Mouse (Mus musculus) right cerebral cortex, adult 2 months (tissue): ENCODE measurements around the gene Tshr.
"Not testable (repeated sequence)": the region's sequence is repeated elsewhere in the genome, so short reads cannot be mapped to it uniquely, and the experiment has no call there.

Source experiments
- DNase-seq, 2 experiments: peaks; one replicate each; pipeline ENCODE4 v3.0.0; 2021 to 2022; ENCODE audit warnings: low spot score in 2 of 2

The Tshr gene

DNA sequence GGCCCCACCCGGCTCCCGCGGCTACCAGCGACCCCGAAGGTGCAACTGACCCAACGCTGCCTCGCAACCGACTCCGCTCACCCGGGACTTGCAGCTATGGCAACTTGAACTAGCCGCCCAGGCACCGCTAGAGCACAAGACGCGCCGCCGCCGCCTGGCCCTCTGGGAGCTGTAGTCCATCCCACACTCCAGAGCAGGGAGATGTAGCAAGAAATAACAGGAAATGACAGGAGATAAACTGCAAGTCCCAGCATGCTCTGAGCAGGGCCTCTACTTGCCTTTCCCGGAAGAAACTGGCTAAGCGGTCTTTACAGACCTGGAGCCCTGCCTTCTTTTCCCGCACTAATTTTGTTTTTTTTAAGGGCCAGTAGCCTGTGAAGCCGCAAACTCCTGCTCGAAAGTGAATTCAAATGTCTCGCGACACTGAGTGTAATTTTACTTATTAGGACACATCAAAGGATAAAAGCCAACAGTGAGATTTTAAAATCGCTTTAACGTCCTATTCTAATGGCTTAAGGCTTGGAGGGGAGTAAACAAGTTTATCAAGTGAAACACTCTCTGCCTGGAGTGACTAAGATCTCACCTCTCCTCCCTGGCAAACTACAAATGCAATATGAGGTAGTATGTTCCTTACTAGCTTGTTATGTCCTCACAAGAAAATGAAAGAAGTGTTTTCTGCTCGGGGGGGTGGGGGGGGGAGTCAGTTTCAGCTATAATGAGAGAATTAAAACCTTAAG is at the start of gene Tshr, which contains the start of gene Cep128:
Gene Tshr (plus strand): TSS at position 283 of the 737 bp plus-strand sequence.
Gene Cep128 (minus strand): TSS at position 129 of the 737 bp plus-strand sequence.
- DNase-seq = peak; percentile 94 to 95

DNA sequence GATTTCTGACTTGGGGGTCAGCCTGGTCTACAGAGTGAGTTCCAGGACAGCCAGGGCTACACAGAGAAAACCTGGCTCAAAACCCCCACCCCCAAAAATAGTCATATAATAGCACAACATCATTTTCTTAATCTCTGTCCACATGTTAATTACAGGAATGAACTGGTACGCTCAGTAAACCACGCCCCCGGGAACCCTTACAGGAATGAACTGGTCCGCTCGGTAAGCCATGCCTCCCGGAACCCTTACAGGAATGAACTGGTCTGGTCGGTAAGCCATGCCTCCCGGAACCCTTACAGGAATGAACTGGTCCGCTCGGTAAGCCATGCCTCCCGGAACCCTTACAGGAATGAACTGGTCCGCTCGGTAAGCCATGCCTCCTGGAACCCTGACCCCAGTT is 45.7 kb upstream of the Tshr start:
- DNase-seq = not testable (repeated sequence)

DNA sequence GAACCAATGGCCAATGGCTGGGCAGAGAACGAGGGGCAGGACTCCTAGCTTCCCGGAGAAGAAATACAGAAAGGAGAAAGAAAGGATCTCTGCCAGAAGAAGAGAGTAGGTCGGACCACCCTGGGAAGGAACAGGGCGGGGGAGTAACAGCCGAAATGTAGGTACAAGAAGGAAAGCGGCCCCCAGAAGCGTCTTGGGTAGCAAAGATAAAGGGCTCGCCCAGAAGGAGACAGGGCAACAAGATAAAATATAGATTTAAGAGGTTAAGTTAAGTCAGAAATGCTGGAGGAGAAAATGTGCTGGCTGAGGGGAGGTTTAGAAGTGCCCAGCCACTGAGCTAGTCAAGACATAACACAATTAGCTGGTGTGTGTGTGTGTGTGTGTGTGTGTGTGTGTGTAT is 30.6 kb upstream of the Tshr start:
- DNase-seq = no peak

DNA sequence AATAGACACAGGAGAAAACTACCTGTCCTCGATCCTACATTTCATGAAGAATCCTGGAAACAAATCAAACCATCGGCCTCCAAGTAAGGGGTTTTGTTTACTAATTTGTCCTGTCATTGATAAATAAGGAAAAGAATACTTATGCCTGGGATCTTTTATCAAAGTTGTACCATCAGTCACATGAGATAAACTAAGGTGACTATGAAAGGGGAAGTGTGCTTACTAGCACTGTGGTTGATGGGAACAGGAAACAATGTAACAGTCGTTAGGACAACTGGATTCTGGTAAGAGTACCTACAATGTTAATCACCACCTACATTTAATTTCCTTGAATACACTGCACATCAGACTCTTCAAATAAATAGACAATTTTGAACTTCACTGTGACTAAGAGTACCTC is 15.2 kb upstream of the Tshr start:
- no peak for DNase-seq

DNA sequence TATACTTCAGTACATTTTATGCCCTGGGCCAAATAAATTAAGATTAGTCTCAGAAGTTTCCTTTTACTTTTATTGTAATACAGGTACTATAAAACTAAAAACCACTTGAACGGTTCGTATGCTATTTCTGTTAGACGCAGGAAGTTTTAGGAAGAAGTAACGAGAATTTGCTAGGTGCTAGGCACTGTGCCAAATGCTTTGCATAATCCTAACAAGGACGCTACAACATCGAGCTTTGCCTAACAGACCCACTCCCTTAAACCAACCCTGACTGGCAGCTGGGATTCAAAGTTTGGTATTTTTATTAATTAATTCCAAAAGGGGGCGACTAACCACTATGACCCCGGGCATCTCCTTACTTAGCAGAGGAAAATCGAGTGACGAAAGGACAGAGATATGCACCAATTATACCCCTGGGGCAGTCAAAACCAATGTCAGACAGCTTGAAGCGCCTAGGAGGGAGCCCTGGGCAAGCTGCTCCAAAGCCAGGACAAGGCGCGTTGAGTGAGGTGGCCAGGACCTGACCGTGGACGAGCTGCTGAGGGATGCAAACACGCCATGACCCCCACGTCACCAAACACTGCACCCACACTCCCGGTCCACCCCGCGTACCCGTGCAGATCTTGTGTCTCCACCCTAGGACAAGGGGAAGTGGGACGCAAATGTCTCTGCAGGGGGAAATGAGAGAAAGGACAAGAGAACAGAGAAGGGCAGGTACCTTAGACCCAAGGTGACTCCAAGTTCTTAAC is 673 bp upstream of the Tshr start:
- no peak for DNase-seq

DNA sequence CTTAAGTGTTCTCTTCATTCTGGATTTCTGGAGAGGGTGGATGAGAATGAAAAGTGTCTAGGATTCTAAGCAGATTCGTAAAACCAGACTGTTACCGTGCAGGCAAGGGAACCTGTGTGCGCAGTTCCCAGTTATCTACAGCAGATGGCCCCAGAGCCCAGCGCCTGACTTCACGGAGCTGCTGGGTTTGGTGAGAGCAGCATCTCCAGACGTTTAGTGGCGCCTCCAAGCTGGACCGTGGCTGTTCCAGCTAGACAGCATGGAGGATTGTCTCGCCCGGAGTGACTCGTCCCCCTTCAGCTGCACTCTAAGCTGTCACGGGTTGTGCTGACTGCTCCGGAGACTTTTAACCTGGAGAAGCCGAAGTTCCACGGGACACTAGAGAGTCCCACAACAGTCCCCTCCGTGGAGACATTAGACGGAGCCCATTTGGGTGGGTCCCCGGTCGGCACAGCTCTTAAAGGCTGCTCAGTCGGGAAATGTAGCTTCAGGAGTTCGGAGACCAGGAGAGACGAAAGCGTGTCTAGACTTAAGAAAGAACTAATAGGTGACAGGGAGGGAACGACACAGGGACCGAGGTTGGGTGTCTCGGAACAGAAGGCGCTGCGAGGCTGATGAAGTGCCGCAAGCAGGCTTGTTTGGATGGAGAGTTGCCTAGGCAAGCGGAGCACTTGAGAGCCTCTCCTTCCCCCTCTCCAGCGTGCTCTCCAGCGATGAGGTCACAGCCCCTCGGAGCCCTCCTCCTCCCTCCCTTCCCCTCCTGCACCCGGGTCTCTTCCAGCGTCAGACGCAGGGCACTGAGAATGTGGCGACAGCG is 16.1 kb downstream of the Tshr start:
- peak; percentile 87 to 88 for DNase-seq

DNA sequence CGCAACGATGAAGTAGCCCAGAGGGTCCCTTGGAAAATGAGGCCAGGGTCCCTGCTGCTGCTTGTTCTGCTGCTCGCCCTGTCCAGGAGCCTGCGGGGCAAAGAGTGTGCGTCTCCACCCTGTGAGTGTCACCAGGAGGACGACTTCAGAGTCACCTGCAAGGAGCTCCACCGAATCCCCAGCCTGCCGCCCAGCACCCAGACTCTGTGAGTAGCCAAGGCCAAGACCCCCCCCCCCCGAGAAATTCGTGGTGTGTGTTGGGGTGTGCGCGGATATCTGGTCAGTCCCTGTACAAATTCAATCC is 16.6 kb downstream of the Tshr start:
- no peak for DNase-seq

DNA sequence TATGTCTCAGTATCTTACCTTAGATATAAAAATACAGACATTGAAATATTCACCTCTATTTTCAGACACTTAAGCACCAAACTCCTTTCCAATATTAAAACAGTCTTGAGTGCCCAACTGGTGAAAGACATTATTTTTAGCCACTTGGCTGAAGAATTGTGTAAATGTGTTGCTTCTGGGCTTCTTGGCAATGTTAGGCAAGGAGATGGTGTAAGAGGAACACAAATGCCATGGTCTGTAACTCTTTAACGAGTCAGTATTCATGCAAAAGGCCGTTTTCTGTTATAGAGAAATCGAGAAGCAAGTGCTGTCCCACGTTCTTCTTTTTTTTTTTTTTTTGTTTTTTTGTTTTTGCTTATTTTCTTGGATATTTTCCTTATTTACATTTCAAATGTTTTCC is 25.9 kb downstream of the Tshr start:
- DNase-seq = no peak

DNA sequence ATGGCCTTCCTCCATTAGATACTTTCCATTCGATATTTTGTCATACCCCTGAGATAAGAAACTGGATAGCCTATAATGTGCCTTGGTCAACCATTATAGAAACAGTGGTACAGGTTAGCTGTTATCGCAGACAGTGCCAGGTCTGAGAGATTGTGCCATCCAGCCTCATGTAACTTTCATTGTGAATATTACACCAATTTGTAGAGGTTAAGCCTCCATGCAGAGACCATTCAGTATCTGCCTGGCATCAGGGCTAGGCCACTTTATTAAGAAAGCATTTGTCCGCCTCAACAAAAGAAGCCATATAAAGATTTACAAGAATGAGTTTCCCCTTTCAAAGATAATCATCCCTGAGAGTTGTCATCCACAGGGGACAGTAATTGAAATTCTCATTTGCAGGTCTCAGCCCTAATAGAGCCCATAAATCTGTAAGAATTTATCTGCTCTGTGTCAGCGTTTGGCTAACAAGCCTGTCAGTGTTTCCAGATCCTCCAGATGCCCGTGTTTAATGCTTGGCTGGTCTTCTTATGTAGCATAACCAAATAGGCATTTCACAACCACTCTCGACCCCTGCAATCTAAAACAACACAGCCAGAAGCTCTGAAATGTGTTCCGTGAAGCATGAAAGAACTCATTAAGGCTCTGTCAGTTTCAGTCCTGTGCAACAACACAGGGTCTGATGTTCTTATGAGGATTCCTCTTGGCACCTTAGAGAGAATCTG is 28.3 kb downstream of the Tshr start:
- DNase-seq = no peak

DNA sequence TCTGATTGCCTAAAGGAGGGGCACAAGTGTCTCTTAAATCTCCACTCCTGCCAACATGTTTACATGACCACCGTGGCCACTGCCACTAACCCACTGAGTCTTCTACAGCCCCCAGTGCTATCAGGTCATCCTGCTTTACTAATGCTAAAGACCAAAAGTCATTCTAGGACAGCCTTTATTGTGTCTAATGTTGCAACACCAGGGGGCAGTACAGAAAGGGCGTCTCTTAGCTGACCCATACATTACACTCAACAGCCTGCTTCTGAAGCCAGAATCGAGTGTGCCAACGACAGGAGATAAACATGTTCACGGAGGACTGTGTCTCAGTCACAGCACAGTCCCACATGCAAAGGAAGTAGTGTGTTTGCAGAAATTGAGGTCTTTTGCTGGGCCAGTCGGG is 30.7 kb downstream of the Tshr start:
- no peak for DNase-seq

DNA sequence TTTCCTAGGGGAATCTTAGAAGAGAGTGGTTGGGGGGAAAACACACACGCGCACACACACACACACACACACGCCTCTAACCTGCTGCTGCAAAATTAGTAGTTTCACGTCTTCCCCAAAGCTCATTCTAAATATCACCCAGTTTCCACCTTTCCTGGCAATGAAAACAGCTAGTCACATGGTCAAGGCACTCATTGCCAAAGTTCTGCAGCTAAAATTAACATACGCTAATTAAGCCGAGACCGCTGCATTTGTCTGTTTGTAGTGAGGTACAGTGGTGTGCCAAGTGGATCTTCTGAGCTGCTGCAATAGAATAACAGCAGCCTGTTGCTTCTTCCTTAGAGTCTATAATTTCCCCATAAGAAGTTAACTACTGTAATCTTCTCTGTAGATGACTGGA is 32.5 kb downstream of the Tshr start:
- no peak for DNase-seq

DNA sequence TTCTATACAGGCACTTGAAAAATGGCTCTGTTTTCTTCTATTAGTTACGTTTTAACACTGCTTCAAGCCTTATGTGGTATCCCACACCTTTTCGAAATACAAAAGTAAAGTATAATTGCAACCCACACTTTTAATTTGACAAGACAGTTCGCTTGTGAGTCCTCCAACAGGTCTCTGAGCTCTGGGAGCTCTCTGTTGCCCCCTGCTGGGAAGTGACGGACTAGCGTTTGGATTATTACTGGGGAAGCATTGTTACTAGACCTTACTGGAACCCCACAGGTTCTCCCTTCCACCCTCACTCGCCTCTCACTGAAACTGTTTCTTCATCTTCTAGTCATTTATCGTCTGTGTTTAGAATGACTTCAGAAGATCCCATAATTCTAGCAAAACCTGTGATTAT is 34.4 kb downstream of the Tshr start:
- peak; percentile 60 to 74 for DNase-seq

DNA sequence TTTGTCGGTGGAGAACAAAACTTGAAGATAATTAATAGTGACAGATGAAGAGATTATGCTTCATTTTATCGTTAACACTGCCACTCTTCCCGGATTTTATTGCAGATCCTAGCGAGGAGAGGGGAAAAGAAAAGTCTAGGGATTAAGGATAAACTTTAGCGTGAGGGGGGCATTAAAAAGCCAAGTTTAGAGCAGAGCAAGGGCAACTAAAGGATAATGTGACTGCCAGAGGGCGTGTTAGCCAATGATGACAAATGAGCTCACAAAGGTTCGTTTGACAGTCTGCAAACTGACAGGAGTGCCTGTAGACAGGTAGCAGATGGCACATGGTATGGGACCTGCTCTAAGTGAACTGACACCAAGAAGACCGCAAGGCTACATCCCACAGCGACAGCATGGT is 36.9 kb downstream of the Tshr start:
- no peak for DNase-seq

DNA sequence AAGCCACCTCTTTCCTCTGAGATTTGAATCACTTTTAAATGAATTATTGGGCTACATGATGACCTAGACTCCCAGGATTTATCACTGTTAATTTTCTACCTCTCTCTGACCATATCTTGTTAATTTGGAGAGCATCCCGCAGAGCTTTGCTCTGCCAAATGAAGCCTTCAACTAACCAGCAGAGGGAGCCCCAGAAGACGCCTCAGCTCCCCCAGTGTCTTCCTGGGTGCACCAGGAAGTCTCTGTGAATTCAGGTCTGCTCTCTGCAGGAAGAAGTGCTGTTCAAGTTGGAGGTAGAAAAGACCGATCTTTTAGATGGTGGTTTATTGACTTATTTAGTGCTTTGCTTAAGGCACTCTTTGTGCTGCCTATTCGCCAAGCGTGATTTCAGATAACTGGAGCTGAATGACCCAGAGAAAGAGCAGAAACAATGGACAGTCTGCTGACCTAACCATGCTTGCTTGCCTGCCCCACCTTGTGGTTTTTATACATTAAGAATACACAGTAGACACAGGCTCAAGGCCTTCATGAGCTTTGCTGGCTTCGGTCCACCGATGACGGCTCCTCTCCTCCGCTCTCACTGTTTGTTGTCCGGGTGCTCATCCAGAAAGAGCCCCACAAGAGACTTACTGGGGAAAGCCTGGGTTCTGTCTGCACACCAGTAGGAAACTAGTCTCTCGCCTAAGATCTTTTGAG is 38.9 kb downstream of the Tshr start:
- peak; percentile 33 to 34 for DNase-seq

DNA sequence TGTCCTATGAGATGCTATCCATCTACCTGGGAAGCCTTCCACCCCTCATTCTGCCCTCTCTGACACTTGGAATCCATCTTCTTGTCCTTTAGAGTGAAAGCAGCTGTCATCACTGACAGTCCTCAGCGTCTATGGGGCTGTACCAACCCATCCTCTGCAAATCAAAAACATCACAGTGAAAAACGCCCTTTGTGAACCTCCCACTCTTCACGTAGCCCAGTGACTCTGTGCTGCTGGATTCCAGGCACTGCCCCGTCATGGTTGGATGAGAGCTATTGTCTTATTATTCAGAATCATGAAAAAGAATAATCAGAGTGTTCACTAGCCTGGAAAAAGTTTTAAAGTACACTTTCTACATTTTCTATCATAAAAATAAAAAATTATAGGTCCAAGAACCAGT is 42.1 kb downstream of the Tshr start:
- DNase-seq = no peak

DNA sequence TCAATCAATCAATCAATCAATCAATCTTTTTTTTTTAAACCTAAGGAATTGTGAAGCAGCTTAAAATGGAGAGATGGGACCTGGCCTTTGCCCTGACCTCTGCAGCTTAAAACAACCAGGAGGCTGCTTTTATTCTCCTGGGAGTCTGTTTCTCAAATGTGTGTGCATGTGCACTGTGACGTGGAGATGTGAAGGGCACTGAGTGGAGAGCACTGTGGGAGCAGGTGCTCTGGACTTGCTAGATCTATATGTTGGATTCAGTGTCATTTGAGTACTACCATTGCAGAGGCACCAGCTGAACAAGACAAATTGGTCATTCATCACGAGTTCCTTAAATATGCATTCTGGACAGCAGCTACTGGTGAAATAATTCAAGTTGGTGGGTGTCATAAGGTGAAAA is 42.8 kb downstream of the Tshr start:
- DNase-seq = no peak

DNA sequence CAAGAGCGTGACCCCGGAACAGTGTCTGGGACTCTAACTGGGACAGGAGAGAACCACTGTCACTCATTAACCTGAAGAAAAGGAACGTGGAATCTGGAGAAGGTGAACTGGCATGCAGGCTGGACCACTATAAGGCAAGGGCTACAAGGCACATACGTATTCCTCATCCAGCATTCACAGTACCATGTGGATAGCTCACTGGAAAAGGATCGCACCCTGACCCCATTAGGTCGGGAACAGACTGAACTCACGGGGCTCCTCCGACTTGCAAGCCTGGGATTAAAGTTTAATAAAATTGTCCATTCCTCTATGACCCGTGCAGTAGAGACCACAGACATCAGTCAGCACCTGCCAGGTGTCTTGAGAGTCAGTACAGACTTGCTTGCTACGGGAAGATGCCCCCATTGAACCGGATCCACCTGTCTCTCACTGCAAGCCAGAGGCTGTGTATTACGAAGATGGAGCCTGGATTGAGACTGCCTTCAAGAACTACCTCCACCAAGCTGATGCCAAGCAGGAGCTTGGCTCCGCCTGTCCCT is 97.9 kb downstream of the Tshr start:
- DNase-seq = no peak

DNA sequence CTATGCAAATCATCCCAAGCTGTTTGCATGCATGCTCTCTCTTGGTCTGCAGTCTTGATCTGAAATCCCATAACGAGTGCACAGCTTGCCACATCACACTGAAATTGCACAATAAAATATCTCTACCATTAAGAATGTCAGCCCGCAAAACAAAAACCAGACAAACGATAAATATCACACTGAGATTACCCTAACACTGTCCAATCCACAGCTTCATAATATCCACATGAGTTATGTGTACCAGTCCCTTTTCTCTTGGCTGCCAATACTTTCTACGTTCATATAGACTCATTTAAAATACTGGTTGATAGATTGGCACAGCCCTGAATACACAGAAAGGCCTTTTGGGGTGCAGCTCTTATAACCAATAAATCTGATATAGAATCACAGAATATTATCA is 102.0 kb downstream of the Tshr start:
- no peak for DNase-seq

DNA sequence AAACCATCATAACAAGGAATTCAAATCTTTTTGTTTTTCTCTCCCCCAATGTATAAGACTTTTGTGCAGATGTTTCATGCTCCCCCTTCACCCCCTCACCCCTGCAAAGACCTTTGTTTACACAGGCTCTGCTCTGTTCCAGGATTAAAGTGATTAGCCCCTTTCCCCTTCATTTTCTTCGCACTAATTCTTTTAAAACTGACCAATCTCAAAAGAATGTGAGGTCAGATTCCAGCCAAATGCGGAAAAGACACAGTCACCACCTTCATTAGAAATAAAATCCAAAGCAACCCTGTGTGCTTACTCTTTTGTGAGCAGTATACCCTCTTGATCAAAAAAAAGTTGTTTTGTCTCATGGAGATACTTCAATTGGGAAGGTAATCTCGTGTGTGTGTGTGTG is 104.0 kb downstream of the Tshr start:
- no peak for DNase-seq

DNA sequence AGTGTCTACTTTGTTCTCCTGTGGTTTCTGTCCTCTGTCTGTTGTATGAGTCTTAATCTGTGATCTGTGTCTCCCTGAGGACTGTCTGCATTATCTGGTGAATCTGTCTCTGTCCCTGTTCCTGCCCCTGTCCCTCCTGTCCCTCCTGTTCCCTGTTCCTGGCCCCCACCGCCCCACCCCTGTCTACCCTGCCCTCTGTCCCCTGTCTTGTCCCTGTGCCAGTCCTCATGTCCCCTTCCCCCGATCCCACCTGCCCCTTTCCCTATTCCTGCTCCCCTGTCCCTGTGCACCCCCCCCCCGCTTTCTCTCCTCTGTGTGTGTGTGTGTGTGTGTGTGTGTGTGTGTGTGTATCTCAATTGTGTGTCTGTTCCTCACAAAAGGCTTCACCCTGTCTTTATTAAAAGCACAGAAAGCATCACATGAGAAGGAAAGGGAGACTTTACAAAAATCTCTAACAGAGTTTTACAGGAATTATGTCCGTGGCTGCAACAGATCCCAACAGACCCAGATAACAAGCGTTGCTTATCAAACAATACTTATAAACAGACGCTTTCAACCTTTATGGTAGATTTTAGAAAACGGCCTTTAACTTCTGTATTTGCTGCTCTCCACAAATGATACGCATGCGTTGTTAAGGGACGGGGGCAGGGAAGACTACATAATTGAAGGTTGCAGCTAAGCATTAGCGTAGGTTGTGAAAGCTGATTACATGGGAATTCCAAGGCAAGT is 111.3 kb downstream of the Tshr start:
- no peak for DNase-seq

DNA sequence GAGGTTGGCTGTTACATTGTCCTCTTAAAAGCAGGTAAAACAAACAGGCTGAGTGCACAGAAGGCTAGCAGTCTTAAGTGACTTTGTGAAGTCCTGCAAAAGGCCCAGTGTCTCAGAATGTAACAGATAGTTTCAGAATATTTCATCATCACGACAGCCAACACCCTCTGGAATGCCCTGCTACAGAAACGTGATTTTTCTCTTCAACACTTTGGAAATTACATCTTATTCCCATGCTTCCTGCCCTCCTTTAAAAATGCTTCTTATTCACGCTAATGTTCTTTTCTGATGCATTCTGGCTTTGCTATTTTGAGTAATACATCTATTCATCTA is 111.8 kb downstream of the Tshr start:
- no peak for DNase-seq
